ENCODE assay signal across 8 mouse cellular contexts in genomic region chr4:98321371-98322111, GRCm38 (mm10).
DNase-seq lines count a peak whose midpoint lies in the region; ATAC-seq lines count a peak whose summit lies in the region.

No protein-coding gene starts in this region.

- peak; percentile 18 to 43; a peak in 2 of 4 replicates for ATAC-seq in hematopoietic stem cell, adult 5-6 weeks (replicated peaks in 1 of 2; ENCODE audit: insufficient read depth in 1 of 2, low FRiP score in 2 of 2, low TSS enrichment in 1 of 2, low read depth in 1 of 2, poor library complexity in 2 of 2, severe bottlenecking in 2 of 2)

- DNase-seq in ZHBTc4 (ENCODE audit: low read depth, low spot score) = peak; percentile 33
- peak; percentile 67 for DNase-seq in cerebellum, adult 9-11 months
- DNase-seq in frontal cortex, postnatal 10 days (ENCODE audit: low spot score in 2 of 2) = peak; percentile 33 to 42
- peak; percentile 38 to 60 for DNase-seq in layer of hippocampus, postnatal 10 days (ENCODE audit: low spot score in 2 of 2)
- DNase-seq in lung, postnatal 10 days = peak; percentile 61
- DNase-seq in ovary, postnatal 36 days (ENCODE audit: low spot score) = peak; percentile 63
- no peak for DNase-seq in spleen, postnatal 14 days (ENCODE audit: low spot score in 2 of 2)

Comparison
In these comparisons a context has a peak if more than half of its experiments do, and no peak if none do; other contexts are left out.
1. DNase-seq: peak in ZHBTc4 (single experiment), cerebellum, adult 9-11 months (single experiment), frontal cortex, postnatal 10 days (2 of 2), layer of hippocampus, postnatal 10 days (2 of 2), lung, postnatal 10 days (single experiment) and ovary, postnatal 36 days (single experiment); none in spleen, postnatal 14 days (0 of 2).